Mouse (Mus musculus) macrophage (primary cell): ENCODE results near the gene Zfp65. TPM values are rescaled to one million over a fixed set of nuclear protein-coding genes. Genes with fewer than 3 reads are reported as not detected.
"Not testable (repeated sequence)": the region's sequence is repeated elsewhere in the genome, so short reads cannot be mapped to it uniquely, and the experiment has no call there.

ENCODE experiments used
- H3K27ac ChIP-seq: fragments of 350-480 bp; formaldehyde crosslinking; 2 replicates; pipeline ENCODE4 v1.9.0; 2021
- H3K36me3 ChIP-seq: fragments of 350-480 bp; formaldehyde crosslinking; 2 replicates; pipeline ENCODE4 v1.9.0; 2021; ENCODE audit errors: inconsistent target
- H3K4me3 ChIP-seq: fragments of 350-480 bp; formaldehyde crosslinking; 2 replicates; pipeline ENCODE4 v1.9.0; 2021; ENCODE audit errors: inconsistent target
- H3K79me2 ChIP-seq: fragments of 350-480 bp; formaldehyde crosslinking; 2 replicates; pipeline ENCODE4 v1.9.0; 2021; ENCODE audit errors: inconsistent target
- WGBS: methylation state at CpG from one replicate; pipeline ENCODE4 v1.1.7; 2026; ENCODE audit warnings: inconsistent platforms; ENCODE audit not compliant: missing documents; 5-methylcytosine and 5-hydroxymethylcytosine counted together
- polyA plus RNA-seq: library from polyadenylated mRNA; stranded (reverse); fragments of 250-400 nt; gene quantifications from 3 replicates; pipeline ENCODE4 v1.2.4, GENCODE M21; 2018; ENCODE audit warnings: inconsistent platforms

Gene Zfp65
- polyA plus RNA-seq, 1 experiment from 2014 or later: 17.4 TPM

GRCm38 (mm10) chr13:67683841-67684240 lies 45.1 kb downstream of the Zfp65 start:
- Histone ChIP-seq H3K79me2 (peaks cover 45% of the 10 kb centered on the region), H3K27ac (peak overlapping the region; percentile 44; the same call in 1 of the 2 replicates), H3K4me3 (peak overlapping the region; percentile 98)
- not testable (repeated sequence) for H3K36me3 ChIP-seq
- 53% methylated on average over 2 of the region's 2 CpGs for WGBS

- H3K36me3 ChIP-seq: not testable (repeated sequence)
- H3K79me2 ChIP-seq: peaks cover 51% of the 10 kb centered on the region
- H3K27ac ChIP-seq: peak overlapping the region; percentile 44
- H3K4me3 ChIP-seq: peak overlapping the region; percentile 98
- WGBS: 10% methylated on average over 16 of the region's 16 CpGs
Measured at GRCm38 (mm10) chr13:67682959-67683735, 45.8 kb downstream of the Zfp65 start.

- Histone ChIP-seq H3K4me3 (no peak overlapping the region), H3K36me3 (peaks cover 32% of the 10 kb centered on the region), H3K27ac (no peak overlapping the region), H3K79me2 (peaks cover 52% of the 10 kb centered on the region)
- 48% methylated on average over 2 of the region's 2 CpGs for WGBS
Measured at GRCm38 (mm10) chr13:67674902-67675301, 54.1 kb downstream of the Zfp65 start.

Other genes with a start within 250 kb of the Zfp65 start
- 4.9 to 9.3 TPM (median 7.7 TPM) in 3 replicates for gene Zfp874b, start 244.9 kb downstream of the Zfp65 start, polyA plus RNA-seq
- 4.4 to 10.5 TPM (median 6.7 TPM) in 3 replicates for gene Zfp58, start 228.6 kb downstream of the Zfp65 start, polyA plus RNA-seq
- gene Gm26965, start 203.0 kb downstream of the Zfp65 start, polyA plus RNA-seq: not detected in 3 replicates
- 19.6 to 25.6 TPM (median 21.4 TPM) in 3 replicates for gene Zfp87, start 203.0 kb downstream of the Zfp65 start, polyA plus RNA-seq
- gene Zfp748, start 175.3 kb downstream of the Zfp65 start, polyA plus RNA-seq: 5.2 to 6.7 TPM (median 6.2 TPM) in 3 replicates
- 9.1 to 16.7 TPM (median 9.3 TPM) in 3 replicates for gene Zfp729b, start 119.5 kb downstream of the Zfp65 start, polyA plus RNA-seq
- gene Gm49345, start 91.4 kb downstream of the Zfp65 start, polyA plus RNA-seq: not detected in 3 replicates
- 5.2 to 8.7 TPM (median 6.5 TPM) in 3 replicates for gene Zfp729a, start 91.4 kb downstream of the Zfp65 start, polyA plus RNA-seq
- 4.4 to 8.6 TPM (median 6.8 TPM) in 3 replicates for gene Zfp738, start 42.1 kb downstream of the Zfp65 start, polyA plus RNA-seq
- gene Zfp85, start 26.1 kb upstream of the Zfp65 start, polyA plus RNA-seq: 2.2 to 4.9 TPM (median 4.3 TPM) in 3 replicates
- 2.4 to 3.7 TPM (median 2.5 TPM) in 3 replicates for gene Zfp493, start 50.5 kb upstream of the Zfp65 start, polyA plus RNA-seq
- gene Zfp273, start 84.6 kb upstream of the Zfp65 start, polyA plus RNA-seq: 2.5 to 7.5 TPM (median 4.1 TPM) in 3 replicates
- 0.42 to 0.68 TPM in 2 of 3 replicates, not detected in the other for gene Gm10037, start 101.9 kb upstream of the Zfp65 start, polyA plus RNA-seq
- not detected in 3 replicates for gene BC048507, start 134.2 kb upstream of the Zfp65 start, polyA plus RNA-seq